Comparison of ENCODE assay signal across 30 mouse cellular contexts in genomic region chr12:36344131-36344530, GRCm38 (mm10). TPM values are rescaled to one million over a fixed set of nuclear protein-coding genes. Genes with fewer than 3 reads are reported as not detected.
DNase-seq lines count a peak whose midpoint lies in the region; ATAC-seq and TF ChIP-seq lines count a peak whose summit lies in the region.
"Had no signal": no experiment of that assay in that cellular context is flagged by ENCODE, and none has a peak within 500 bp of the region (broad histone marks: within the 10 kb centered on the region; RNA-seq: fewer than 3 reads in every experiment).

No protein-coding gene starts in this region.

- H3K4me3 ChIP-seq in left cerebral cortex, adult 2 months: no peak overlapping the region
- H3K4me3 ChIP-seq in intestine, embryonic 16.5 days (ENCODE audit: low read length): no peak overlapping the region
- H3K4me3 ChIP-seq: embryonic facial prominence, embryonic 12.5 days; erythroblast, embryonic 14.5 days; forebrain, embryonic 13.5 days; heart, embryonic 12.5 days; hindbrain, embryonic 12.5 days; kidney, embryonic 15.5 days; midbrain, embryonic 12.5 days; neural tube, embryonic 15.5 days had no signal

- H3K9ac ChIP-seq in intestine, embryonic 16.5 days (ENCODE audit: low read depth, low read length): no peak overlapping the region
- H3K9ac ChIP-seq: embryonic facial prominence, embryonic 12.5 days; forebrain, embryonic 13.5 days; heart, embryonic 12.5 days; hindbrain, embryonic 12.5 days; kidney, embryonic 15.5 days; midbrain, embryonic 12.5 days; neural tube, embryonic 15.5 days had no signal

- peak; percentile 7 for DNase-seq in ES-CJ7 (ENCODE audit: low read depth, low spot score)
- DNase-seq in R1 (ENCODE audit: low read depth, low spot score): peak; percentile 58
- peak; percentile 1 for DNase-seq in embryo, embryonic 9.5 days (ENCODE audit: extremely low spot score)
- peak; percentile 73 for DNase-seq in retina, postnatal 1 day
- no peak for DNase-seq in left cerebral cortex, adult 2 months (ENCODE audit: extremely low spot score in 1 of 2, low spot score in 2 of 2)
- no peak for DNase-seq in right cerebral cortex, adult 18-20 months
- DNase-seq: B cell, adult 2 months; cerebellum, adult 18-20 months; cerebellum, postnatal 25 days; gastrocnemius, postnatal 25 days; heart, adult 18-20 months; heart, postnatal 10 days; kidney, adult 11 months; kidney, postnatal 36 days; right cerebral cortex, postnatal 25 days; spleen, adult 18-20 months; thymus, postnatal 36 days had no signal

- H3K4me2 ChIP-seq in intestine, embryonic 16.5 days (ENCODE audit: low read depth, low read length): no peak overlapping the region
- H3K4me2 ChIP-seq: embryonic facial prominence, embryonic 12.5 days; forebrain, embryonic 13.5 days; heart, embryonic 12.5 days; hindbrain, embryonic 12.5 days; kidney, embryonic 15.5 days; midbrain, embryonic 12.5 days; neural tube, embryonic 15.5 days had no signal

- no peak for ATAC-seq in intestine, embryonic 16.5 days
- ATAC-seq: forebrain, embryonic 13.5 days; lung, postnatal 0 days had no signal

- no peak for TF ChIP-seq CTCF in left cerebral cortex, adult 2 months (IDR thresholded peaks at IDR 0.05)

- H3K27ac ChIP-seq in left cerebral cortex, adult 2 months: no peak overlapping the region
- H3K27ac ChIP-seq in intestine, embryonic 16.5 days (ENCODE audit: low read length): no peak overlapping the region
- H3K27ac ChIP-seq: embryonic facial prominence, embryonic 12.5 days; forebrain, embryonic 13.5 days; hindbrain, embryonic 12.5 days; kidney, embryonic 15.5 days; midbrain, embryonic 12.5 days; neural tube, embryonic 15.5 days had no signal

- no peaks in the 10 kb centered on the region for H3K4me1 ChIP-seq in intestine, embryonic 16.5 days (ENCODE audit: control insufficient read depth, insufficient read depth, low read length)
- H3K4me1 ChIP-seq: embryonic facial prominence, embryonic 12.5 days; forebrain, embryonic 13.5 days; heart, embryonic 12.5 days; hindbrain, embryonic 12.5 days; kidney, embryonic 15.5 days; midbrain, embryonic 12.5 days; neural tube, embryonic 15.5 days had no signal

- WGBS in intestine, embryonic 16.5 days: 73% methylated on average over 4 of the region's 4 CpGs

- intact Hi-C loops in left cerebral cortex, adult 2 months (cut with DNase I): no loop called here

- no peaks in the 10 kb centered on the region for H3K27me3 ChIP-seq in intestine, embryonic 16.5 days (replicated peaks; ENCODE audit: control insufficient read depth, insufficient read depth, low read length)
- H3K27me3 ChIP-seq: CH12.LX; embryonic facial prominence, embryonic 12.5 days; forebrain, embryonic 13.5 days; heart, embryonic 12.5 days; hindbrain, embryonic 12.5 days; kidney, embryonic 15.5 days; midbrain, embryonic 12.5 days; neural tube, embryonic 15.5 days had no signal

- H3K9me3 ChIP-seq in intestine, embryonic 16.5 days (ENCODE audit: control insufficient read depth, low read length): no peaks in the 10 kb centered on the region
- H3K9me3 ChIP-seq: embryonic facial prominence, embryonic 12.5 days; forebrain, embryonic 13.5 days; heart, embryonic 12.5 days; hindbrain, embryonic 12.5 days; kidney, embryonic 15.5 days; midbrain, embryonic 12.5 days; neural tube, embryonic 15.5 days had no signal

- no peaks in the 10 kb centered on the region for H3K36me3 ChIP-seq in intestine, embryonic 16.5 days (ENCODE audit: control insufficient read depth, insufficient read depth, low read length)
- H3K36me3 ChIP-seq: embryonic facial prominence, embryonic 12.5 days; heart, embryonic 12.5 days; hindbrain, embryonic 12.5 days; kidney, embryonic 15.5 days; midbrain, embryonic 12.5 days; neural tube, embryonic 15.5 days had no signal

RNA-seq across cellular contexts. Expression of gene Sostdc1, which starts 30.2 kb away (rescaled TPM):
- 1 to 10 TPM; 2.0 to 2.9 TPM for total RNA-seq in left cerebral cortex, adult 2 months (2021)
- polyA plus RNA-seq in intestine, embryonic 16.5 days (2015; fragmentation: Nextera tagmentation; extraction: Ambion mirVana): 4.6 and 6.0 TPM in 2 replicates
- total RNA-seq: CH12.LX; liver, adult 2 months; MEL had no signal
- polyA plus RNA-seq: erythroblast, embryonic 14.5 days; liver, adult 2 months had no signal

RNA-seq across cellular contexts. Expression of gene Ispd, which starts 37.1 kb away (rescaled TPM):
- total RNA-seq in left cerebral cortex, adult 2 months (2021): 10 to 100 TPM; 10.8 to 10.9 TPM
- 8.3 and 9.0 TPM in 2 replicates for polyA plus RNA-seq in intestine, embryonic 16.5 days (2015; fragmentation: Nextera tagmentation; extraction: Ambion mirVana)
- polyA plus RNA-seq: erythroblast, embryonic 14.5 days had no signal

RNA-seq across cellular contexts. Expression of gene D630036H23Rik, which starts 37.9 kb away (rescaled TPM):
- 1 to 10 TPM; 1.4 to 1.9 TPM for total RNA-seq in left cerebral cortex, adult 2 months (2021)
- 0.95 and 1.4 TPM in 2 replicates for polyA plus RNA-seq in intestine, embryonic 16.5 days (2015; fragmentation: Nextera tagmentation; extraction: Ambion mirVana)
- polyA plus RNA-seq: erythroblast, embryonic 14.5 days had no signal

Comparison
In these comparisons a context has a peak if more than half of its experiments do, and no peak if none do; other contexts are left out.
1. DNase-seq: peak in ES-CJ7 (single experiment), R1 (single experiment), embryo, embryonic 9.5 days (single experiment) and retina, postnatal 1 day (single experiment); none in left cerebral cortex, adult 2 months (0 of 2) and right cerebral cortex, adult 18-20 months (single experiment).